Mouse (Mus musculus) olfactory bulb, adult 2 months (tissue): ENCODE measurements around the gene Atp1a4.

Experiments used
- CTCF ChIP-seq: fragments of 200-500 bp; IDR thresholded peaks from 2 replicates; pipeline ENCODE4 v1.5.1; 2012; ENCODE audit warnings: low read depth, mild to moderate bottlenecking, low read length, moderate library complexity; ENCODE audit not compliant: insufficient read depth
- POLR2A ChIP-seq: fragments of 200-500 bp; IDR thresholded peaks from 2 replicates; pipeline ENCODE4 v1.6.1; 2012; ENCODE audit warnings: mild to moderate bottlenecking, low read depth, low read length, moderate library complexity; ENCODE audit not compliant: insufficient read depth

DNA sequence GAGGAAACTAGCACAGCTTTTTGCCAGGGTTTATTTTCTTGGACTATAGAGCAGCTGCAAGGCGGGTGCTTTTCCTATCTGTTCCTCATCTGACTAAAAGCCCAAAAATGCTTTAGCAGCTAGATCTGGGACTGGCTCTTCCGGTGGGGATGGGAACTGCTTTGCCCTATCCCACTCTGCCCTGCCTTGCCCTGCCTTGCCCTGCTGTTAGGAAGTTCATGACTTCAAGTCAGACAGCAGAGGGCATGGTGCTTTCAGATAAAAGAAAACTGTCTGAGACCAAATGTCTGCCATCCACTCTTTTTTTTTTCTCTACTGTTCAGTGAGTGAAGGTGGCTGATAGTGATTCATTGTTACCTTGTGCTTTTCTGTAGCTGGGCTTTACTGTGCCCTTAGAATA lies 66.6 kb downstream of the Atp1a4 start:
- no peak for TF ChIP-seq CTCF
- no peak for TF ChIP-seq POLR2A
